Mouse (Mus musculus) cerebellum, adult 2 months (tissue): Measurements from ENCODE around the gene Cbx8. TPM values are rescaled to one million over a fixed set of nuclear protein-coding genes. Genes with fewer than 3 reads are reported as not detected.

Experiments
- DNase-seq, 2 experiments: peaks; one replicate each; pipeline ENCODE4 v3.0.0; 2021
- H3K27ac ChIP-seq: fragments of 200-500 bp; 2 replicates; pipeline ENCODE4 v1.5.1; 2012; ENCODE audit warnings: low read length, control low read depth, inconsistent platforms; ENCODE audit not compliant: insufficient read depth
- H3K27me3 ChIP-seq: fragments of 200-500 bp; 2 replicates; pipeline ENCODE4 v1.6.1; 2012; ENCODE audit warnings: inconsistent platforms, mild to moderate bottlenecking, low read length, moderate library complexity; ENCODE audit not compliant: control insufficient read depth, insufficient read depth
- H3K4me1 ChIP-seq: fragments of 200-500 bp; 2 replicates; pipeline ENCODE4 v1.6.1; 2011; ENCODE audit warnings: low read length; ENCODE audit not compliant: control insufficient read depth, insufficient read depth
- H3K4me3 ChIP-seq: fragments of 200-500 bp; replicated peaks from 2 replicates; pipeline ENCODE3; 2011; ENCODE audit warnings: mild to moderate bottlenecking, low read depth, low read length, control low read depth; ENCODE audit not compliant: insufficient read depth
- CTCF ChIP-seq: fragments of 200-500 bp; IDR thresholded peaks from 2 replicates; pipeline ENCODE4 v1.5.1; 2011; ENCODE audit warnings: low read depth, mild to moderate bottlenecking, control low read depth, low read length, moderate library complexity, borderline replicate concordance; ENCODE audit not compliant: insufficient read depth
- POLR2A ChIP-seq: fragments of 200-500 bp; IDR thresholded peaks from 2 replicates; pipeline ENCODE4 v1.6.1; 2011; ENCODE audit warnings: low read length, control low read depth, borderline replicate concordance; ENCODE audit not compliant: insufficient read depth
- WGBS: fragments of 180-500 bp; shearing (Covaris S2); methylation state at CpG from one replicate; pipeline ENCODE4 v1.1.7; 2018; 5-methylcytosine and 5-hydroxymethylcytosine counted together
- polyA plus RNA-seq: library from polyadenylated mRNA; depleted of rRNA; stranded (reverse); fragments of >200 nt; gene quantifications from 2 replicates; pipeline ENCODE4 v1.2.3, GENCODE M21; 2012

Cbx8 gene
- polyA plus RNA-seq, 1 experiment = 8.7 TPM

DNA sequence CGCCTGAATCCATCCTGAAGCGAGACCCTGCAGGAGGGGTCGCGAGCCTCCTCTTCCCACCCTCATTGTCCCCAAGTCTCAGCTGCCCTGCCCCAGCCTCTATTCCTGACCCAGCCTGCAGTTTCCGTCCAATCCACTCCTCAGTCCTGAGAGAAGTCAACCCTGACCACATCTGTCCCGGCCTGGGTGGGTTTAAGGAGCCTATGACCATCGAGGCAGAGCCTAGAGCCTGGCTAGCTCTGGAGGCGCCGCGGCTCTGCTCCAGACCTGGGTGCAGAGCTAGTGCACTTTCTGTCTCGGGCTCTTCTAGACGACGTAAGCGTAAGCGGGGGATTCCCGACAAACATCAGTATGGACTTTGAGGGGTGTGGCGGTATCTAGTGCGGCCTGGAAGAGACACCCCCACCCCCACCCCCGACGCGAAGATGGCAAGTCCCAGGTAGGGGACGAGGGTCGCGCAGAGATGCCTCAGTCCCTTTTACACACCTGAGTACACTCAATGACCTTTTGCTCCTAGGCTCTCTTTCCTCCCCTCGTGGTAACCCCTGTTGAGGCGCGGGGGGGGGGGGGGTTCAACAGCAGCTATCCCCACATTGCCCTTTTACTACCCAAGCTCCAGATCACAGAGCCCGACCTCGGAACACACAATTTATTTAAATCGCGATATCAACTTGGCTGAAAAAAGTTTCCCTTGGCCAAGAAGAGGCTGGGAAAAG is 1.1 kb upstream of the Cbx8 start:
- peak overlapping the region; percentile 78 for H3K4me3 ChIP-seq
- no peak for DNase-seq
- TF ChIP-seq POLR2A (no peak), CTCF (no peak)
- H3K4me1 ChIP-seq = peaks cover 15% of the 10 kb centered on the region
- H3K27ac ChIP-seq = no peak overlapping the region
- WGBS = 2% methylated on average over 31 of the region's 31 CpGs
- peaks cover 9% of the 10 kb centered on the region; the same call in 1 of the 2 replicates for H3K27me3 ChIP-seq

DNA sequence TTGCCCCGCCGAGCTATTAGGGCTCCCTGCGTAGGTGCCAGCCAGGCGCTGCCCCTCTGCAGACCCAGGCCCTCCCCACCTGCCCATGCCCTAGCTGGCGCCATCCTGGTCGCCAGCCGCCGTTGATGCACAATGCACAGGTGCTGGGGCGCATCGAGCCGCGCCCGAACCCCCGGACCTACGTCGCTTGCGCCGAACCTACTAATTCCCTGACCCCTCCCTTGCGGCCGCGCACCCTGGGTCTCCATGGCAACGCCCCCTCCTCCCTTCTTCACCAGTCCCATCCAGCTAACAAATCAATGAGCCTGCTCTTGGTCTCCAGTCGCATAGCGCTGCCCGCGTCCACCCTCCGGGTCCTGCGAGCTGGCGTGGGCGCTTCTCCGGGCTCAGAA is 552 bp upstream of the Cbx8 start:
- peaks cover 9% of the 10 kb centered on the region; the same call in 1 of the 2 replicates for H3K27me3 ChIP-seq

DNA sequence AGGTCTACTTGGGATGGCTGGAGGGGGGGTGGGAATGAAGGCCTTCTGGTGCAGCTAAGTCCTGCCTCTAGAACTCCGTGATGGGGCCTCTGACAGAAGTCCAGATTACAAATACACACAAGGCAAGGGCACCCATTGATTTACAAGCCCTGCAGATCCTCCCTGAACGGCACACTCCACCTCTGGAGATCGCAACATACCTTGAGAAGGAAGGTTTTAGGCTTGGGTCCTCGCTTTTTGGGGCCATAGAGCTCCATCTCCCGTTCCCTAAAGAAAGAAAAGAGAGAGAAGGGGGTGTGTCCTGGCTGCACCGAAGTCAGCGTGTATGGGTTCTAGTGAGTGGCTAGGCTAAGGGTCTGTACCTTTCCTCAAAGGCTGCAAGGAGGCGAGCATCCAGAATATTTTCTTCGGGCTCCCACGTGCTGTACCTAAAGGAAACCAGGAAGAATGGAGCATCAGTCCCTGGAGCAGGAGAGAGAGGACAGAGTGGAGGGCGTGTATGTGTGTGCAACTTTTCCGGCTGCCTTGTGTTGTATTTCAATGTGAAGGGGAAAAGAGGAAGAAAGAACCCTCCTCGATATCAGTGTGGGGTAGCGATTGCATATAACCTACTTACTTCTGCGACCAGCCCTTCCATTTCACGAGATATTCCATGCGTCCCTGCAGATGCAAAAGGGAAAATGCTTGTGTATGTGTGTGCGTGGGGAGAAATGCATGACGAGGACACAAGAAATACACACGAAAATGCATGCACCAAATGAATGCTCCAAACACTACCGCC is 847 bp downstream of the Cbx8 start:
- Histone ChIP-seq H3K4me1 (peaks cover 15% of the 10 kb centered on the region), H3K27me3 (peaks cover 9% of the 10 kb centered on the region; the same call in 1 of the 2 replicates), H3K27ac (peak overlapping the region; percentile 95), H3K4me3 (peak overlapping the region; percentile 96)
- WGBS = 15% methylated on average over 21 of the region's 21 CpGs
- TF ChIP-seq POLR2A = no peak
- no peak for DNase-seq

More for the DNA sequence above, 552 bp upstream of the Cbx8 start:
- TF ChIP-seq POLR2A (no peak), CTCF (no peak)
- DNase-seq = no peak
- 1% methylated on average over 31 of the region's 31 CpGs for WGBS
- Histone ChIP-seq H3K27ac (peak overlapping the region; percentile 70), H3K4me1 (peaks cover 15% of the 10 kb centered on the region), H3K4me3 (peak overlapping the region; percentile 78)

DNA sequence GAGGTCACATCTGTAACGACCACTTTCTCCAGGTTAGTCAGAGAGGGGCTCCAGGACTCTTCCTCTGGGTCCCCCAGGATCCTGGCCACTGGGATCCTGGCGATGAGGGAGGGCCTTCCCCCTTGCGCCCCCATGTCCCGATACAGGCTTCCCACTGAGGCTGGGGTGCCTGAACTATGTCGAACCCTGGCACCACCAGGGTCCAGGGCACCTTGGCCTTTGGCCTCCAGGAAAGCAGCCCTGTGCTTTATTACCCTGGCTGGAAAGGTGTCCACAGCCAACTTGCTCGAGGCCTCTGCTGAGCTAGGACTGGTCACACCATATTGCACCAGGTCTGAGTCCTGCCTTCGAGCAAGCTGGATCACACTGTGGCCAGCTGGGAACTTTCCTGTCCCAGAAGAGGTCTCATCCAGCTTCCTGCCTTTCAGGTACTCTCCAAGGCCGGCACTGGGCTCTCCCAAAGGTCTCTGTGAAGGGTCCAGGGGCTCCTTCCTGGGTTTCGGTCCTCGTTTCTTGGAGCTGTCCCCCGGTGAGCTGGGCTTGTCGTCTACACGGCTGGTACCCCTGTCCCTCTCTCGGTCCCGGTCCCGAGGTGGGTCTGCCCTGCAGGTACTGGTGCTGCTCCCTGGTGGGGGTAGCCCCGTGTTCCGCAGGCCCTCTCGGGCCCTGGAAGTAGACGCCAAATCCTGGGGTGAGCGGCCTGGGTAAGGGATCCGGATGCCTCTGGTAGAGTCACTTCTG is 1.9 kb downstream of the Cbx8 start:
- H3K27me3 ChIP-seq = peaks cover 9% of the 10 kb centered on the region; the same call in 1 of the 2 replicates
- peaks cover 15% of the 10 kb centered on the region for H3K4me1 ChIP-seq
- no peak overlapping the region for H3K27ac ChIP-seq
- H3K4me3 ChIP-seq = no peak overlapping the region
- 56% methylated on average over 22 of the region's 22 CpGs for WGBS
- DNase-seq = peak; percentile 11 to 48
- TF ChIP-seq POLR2A (no peak), CTCF (no peak)

DNA sequence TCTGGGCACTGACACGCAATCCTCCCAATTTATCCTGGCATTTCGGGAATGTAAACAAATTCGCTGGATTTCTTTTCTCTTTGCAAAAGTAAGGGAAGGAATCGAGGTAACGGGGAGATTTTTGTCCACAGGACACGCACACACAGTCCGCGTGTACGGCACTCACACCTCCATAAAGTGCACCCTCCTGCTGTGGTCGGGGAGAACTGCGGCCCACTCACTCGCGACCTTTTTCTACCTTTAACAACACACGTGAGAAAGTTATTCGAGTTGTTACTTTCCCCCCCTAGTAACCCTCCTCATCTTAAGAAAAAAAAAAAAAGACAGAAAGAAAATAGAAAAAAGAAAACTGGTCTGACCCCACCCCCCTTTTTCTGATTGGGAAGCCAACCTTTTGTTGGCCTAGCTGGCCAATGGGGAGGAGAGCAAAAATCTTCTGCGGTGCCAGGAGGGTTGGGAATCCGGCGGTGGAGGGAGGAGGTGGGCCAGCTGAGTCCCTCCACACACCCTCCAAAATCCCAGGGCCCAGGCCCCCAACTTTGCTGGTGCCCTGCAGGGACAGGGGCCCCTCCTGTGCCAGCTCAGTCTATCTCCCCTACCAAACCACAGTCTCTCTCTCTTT is 2.9 kb downstream of the Cbx8 start:
- Histone ChIP-seq H3K4me1 (peaks cover 15% of the 10 kb centered on the region), H3K4me3 (no peak overlapping the region), H3K27ac (no peak overlapping the region), H3K27me3 (peaks cover 8% of the 10 kb centered on the region; the same call in 1 of the 2 replicates)
- WGBS = 49% methylated on average over 18 of the region's 18 CpGs
- DNase-seq = no peak
- TF ChIP-seq CTCF (no peak), POLR2A (no peak)

DNA sequence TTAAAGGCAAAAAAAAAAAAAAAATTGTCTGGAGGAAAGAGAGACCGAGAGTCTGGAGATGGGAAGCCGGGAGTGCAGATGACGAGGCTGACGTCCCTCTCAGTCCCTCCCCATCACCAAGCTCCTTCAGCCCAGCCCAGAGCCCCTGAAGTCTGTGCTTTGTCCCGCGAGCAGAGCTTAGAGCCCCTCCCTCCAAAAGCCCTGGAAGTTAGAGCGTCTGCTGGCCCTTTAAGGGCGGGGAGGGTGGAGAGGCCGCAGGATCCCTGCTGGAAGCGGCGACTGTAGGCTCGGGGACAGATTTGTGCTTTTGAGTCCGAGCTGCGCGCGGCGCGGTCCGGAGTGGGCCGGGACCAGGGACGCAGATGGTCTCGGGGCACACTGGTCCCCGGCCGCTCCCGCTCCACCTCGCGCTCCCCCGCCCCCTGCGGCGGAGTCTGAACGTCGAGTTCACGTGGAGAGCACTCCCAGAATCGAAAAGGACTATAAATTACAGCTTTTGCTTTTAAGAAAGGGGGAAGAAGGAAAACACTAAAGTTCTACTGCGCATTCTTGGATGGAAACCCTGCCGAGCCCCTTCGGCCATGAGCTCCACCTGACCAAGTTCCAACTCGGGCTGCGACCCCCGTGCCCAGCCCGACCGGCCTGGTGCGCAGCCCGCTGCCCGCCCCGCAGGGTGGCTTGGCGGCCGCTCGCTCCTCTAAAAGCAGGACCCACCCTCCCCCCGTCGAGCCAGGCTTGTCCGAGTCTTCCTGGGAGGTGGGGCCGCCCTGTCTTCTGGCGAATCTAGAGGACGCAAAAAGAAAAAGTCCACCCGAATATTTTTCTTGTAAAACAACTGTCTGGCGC is 3.6 kb downstream of the Cbx8 start:
- TF ChIP-seq CTCF (no peak), POLR2A (no peak)
- WGBS = 12% methylated on average over 57 of the region's 57 CpGs
- Histone ChIP-seq H3K27me3 (peaks cover 4% of the 10 kb centered on the region; the same call in 1 of the 2 replicates), H3K4me1 (peaks cover 15% of the 10 kb centered on the region), H3K27ac (no peak overlapping the region), H3K4me3 (peak overlapping the region; percentile 9)
- peak; percentile 55 to 61 for DNase-seq

DNA sequence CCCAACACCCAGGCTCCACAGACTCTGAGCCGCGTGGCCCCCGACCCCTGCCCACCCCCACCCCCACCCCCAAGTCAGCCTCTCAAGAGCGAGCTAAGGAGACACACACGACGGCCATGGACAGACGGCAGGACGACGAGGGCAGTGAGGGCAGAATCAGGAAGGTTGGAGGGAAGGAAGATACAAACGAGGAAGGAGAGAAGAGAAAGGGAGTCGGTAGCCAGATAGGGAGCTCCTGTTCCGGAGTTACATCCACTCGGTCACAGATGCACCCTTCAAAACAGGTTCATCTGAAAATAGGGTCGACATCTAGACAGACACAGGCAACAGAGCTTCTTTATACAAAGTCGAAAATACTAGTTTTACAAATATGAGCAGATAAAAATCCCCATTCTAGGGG is 4.3 kb downstream of the Cbx8 start:
- no peak overlapping the region for H3K4me3 ChIP-seq
- no peak overlapping the region for H3K27ac ChIP-seq
- H3K4me1 ChIP-seq = peaks cover 11% of the 10 kb centered on the region
- WGBS = 52% methylated on average over 15 of the region's 15 CpGs
- no peak for TF ChIP-seq CTCF
- no peak for TF ChIP-seq POLR2A
- no peaks in the 10 kb centered on the region; the same call in 1 of the 2 replicates for H3K27me3 ChIP-seq
- DNase-seq = no peak
